Mouse (Mus musculus) heart, postnatal 0 days (tissue): Measurements from ENCODE around the gene Bpifb5. TPM values are rescaled to one million over a fixed set of nuclear protein-coding genes. Genes with fewer than 3 reads are reported as not detected.
"Not testable (repeated sequence)": the region's sequence is repeated elsewhere in the genome, so short reads cannot be mapped to it uniquely, and the experiment has no call there.

Experiments used
- ATAC-seq: fragments of 200-750 bp; cut with Nextera tagmentation; 2 replicates; pipeline ENCODE4 v1.8.0; 2017; ENCODE audit warnings: low read depth, moderate number of reproducible peaks, moderate library complexity; ENCODE audit not compliant: insufficient read depth
- DNase-seq: peaks from one replicate; pipeline ENCODE4 v3.0.0-alpha.2; 2016; ENCODE audit warnings: low spot score
- H3K27ac ChIP-seq: fragments of 300-500 bp; sonication (generic); 2 replicates; pipeline ENCODE4 v1.5.1; 2014; ENCODE audit warnings: low read depth, mild to moderate bottlenecking
- H3K27me3 ChIP-seq: fragments of 300-500 bp; sonication (generic); 2 replicates; pipeline ENCODE4 v1.6.1; 2014; ENCODE audit warnings: low read length, mixed read lengths; ENCODE audit not compliant: control insufficient read depth, insufficient read depth
- H3K36me3 ChIP-seq: fragments of 300-500 bp; sonication (generic); replicated peaks from 2 replicates; pipeline ENCODE4 v1.6.1; 2014; ENCODE audit warnings: low read length, mixed read lengths; ENCODE audit not compliant: control insufficient read depth, insufficient read depth
- H3K4me1 ChIP-seq: fragments of 300-500 bp; sonication (generic); 2 replicates; pipeline ENCODE4 v1.6.1; 2014; ENCODE audit warnings: antibody characterized with exemption; ENCODE audit not compliant: control insufficient read depth, insufficient read depth
- H3K4me2 ChIP-seq: fragments of 300-500 bp; sonication (generic); 2 replicates; pipeline ENCODE4 v1.6.1; 2014; ENCODE audit warnings: low read depth, mild to moderate bottlenecking, low read length, moderate library complexity
- H3K4me3 ChIP-seq: fragments of 300-500 bp; sonication (generic); 2 replicates; pipeline ENCODE4 v1.5.1; 2014; ENCODE audit warnings: low read depth, low read length
- H3K9ac ChIP-seq: fragments of 300-500 bp; sonication (generic); replicated peaks from 2 replicates; pipeline ENCODE4 v1.6.1; 2014; ENCODE audit warnings: low read depth, low read length, mixed read lengths
- H3K9me3 ChIP-seq: fragments of 300-500 bp; sonication (generic); replicated peaks from 2 replicates; pipeline ENCODE4 v1.6.1; 2016; ENCODE audit warnings: low read length; ENCODE audit not compliant: control insufficient read depth
- CTCF ChIP-seq: IDR thresholded peaks from 2 replicates; pipeline ENCODE4 v1.5.1; 2016; ENCODE audit warnings: antibody characterized with exemption, control low read depth, low read depth
- EP300 ChIP-seq: IDR thresholded peaks from 2 replicates; pipeline ENCODE4 v1.6.1; 2016; ENCODE audit warnings: antibody characterized with exemption, low read depth
- WGBS: fragments of 180-500 bp; shearing (Covaris S2); extraction: QIAGEN DNeasy Blood & Tissue Kit; methylation state at CpG from one replicate; pipeline ENCODE4 v1.1.7; 2014; 5-methylcytosine and 5-hydroxymethylcytosine counted together
- polyA plus RNA-seq: library from polyadenylated mRNA; unstranded; fragments of >200 nt; fragmentation: Nextera tagmentation; extraction: Ambion mirVana; gene quantifications from 2 replicates; pipeline ENCODE4 v1.2.1, GENCODE M21; 2015
- total RNA-seq: library from RNA; depleted of rRNA; stranded (reverse); fragments of >200 nt; gene quantifications from 2 replicates; pipeline ENCODE4 v1.2.3, GENCODE M21; 2014; ENCODE audit warnings: low replicate concordance

Bpifb5 gene
- total and polyA plus RNA-seq, 2 experiments from 2014 or later, result 0.18 TPM; not detected in 1

- WGBS, result 71% methylated on average over 6 of the region's 6 CpGs
- Histone ChIP-seq H3K4me3 (no peak overlapping the region), H3K9me3 (no peaks in the 10 kb centered on the region), H3K4me2 (no peak overlapping the region), H3K9ac (no peak overlapping the region), H3K36me3 (no peaks in the 10 kb centered on the region), H3K4me1 (no peaks in the 10 kb centered on the region), H3K27ac (no peak overlapping the region), H3K27me3 (no peaks in the 10 kb centered on the region)
- no peak for TF ChIP-seq CTCF
- TF ChIP-seq EP300, result no peak
- DNase-seq (no peak), ATAC-seq (no peak)
Measured at GRCm38 (mm10) chr2:154240771-154241170, 17.2 kb downstream of the Bpifb5 start.

- not testable (repeated sequence) for H3K27me3 ChIP-seq, H3K36me3 ChIP-seq, DNase-seq, H3K4me1 ChIP-seq, ATAC-seq, H3K9ac ChIP-seq, H3K27ac ChIP-seq, H3K4me2 ChIP-seq, H3K9me3 ChIP-seq, H3K4me3 ChIP-seq
- WGBS, result 92% methylated on average over 10 of the region's 12 CpGs
Measured at GRCm38 (mm10) chr2:154242726-154243125, 19.2 kb downstream of the Bpifb5 start.

- Histone ChIP-seq H3K4me3 (no peak overlapping the region), H3K36me3 (no peaks in the 10 kb centered on the region), H3K9me3 (no peaks in the 10 kb centered on the region), H3K4me1 (no peaks in the 10 kb centered on the region), H3K27ac (no peak overlapping the region), H3K9ac (no peak overlapping the region), H3K4me2 (no peak overlapping the region), H3K27me3 (no peaks in the 10 kb centered on the region)
- ATAC-seq (no peak), DNase-seq (no peak)
- TF ChIP-seq EP300 (no peak), CTCF (no peak)
- 88% methylated on average over 10 of the region's 10 CpGs for WGBS
Measured at GRCm38 (mm10) chr2:154243356-154244036, 20.0 kb downstream of the Bpifb5 start.

- Histone ChIP-seq H3K4me2 (no peak overlapping the region), H3K36me3 (no peaks in the 10 kb centered on the region), H3K9ac (no peak overlapping the region), H3K4me1 (no peaks in the 10 kb centered on the region), H3K27ac (no peak overlapping the region), H3K4me3 (no peak overlapping the region), H3K27me3 (no peaks in the 10 kb centered on the region), H3K9me3 (no peaks in the 10 kb centered on the region)
- 87% methylated on average over 5 of the region's 5 CpGs for whole genome bisulfite sequencing
- DNase-seq (no peak), ATAC-seq (no peak)
- no peak for TF ChIP-seq EP300
- TF ChIP-seq CTCF, result no peak
Measured at GRCm38 (mm10) chr2:154245322-154245721, 21.8 kb downstream of the Bpifb5 start.

DNA sequence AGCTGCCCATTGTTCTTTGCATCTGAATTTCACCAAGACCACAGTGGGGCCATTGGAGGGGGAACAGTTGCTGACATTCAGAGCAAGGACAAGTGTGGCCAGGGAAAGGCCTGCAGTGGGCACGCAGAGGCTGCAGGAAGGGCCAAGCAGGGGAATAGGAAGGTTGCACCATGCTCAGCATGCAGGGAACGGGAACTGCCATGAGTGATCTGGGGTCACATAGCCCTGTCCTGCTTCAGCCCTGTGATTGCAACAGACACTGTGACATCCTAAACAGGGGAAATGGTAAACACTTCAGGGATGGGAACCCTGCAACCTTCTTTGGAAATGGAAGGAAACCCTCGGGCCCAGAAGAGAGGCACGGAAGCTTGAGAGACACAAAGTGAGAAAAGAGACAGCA, 31.7 kb downstream of the Bpifb5 start:
- not testable (repeated sequence) for H3K4me3 ChIP-seq, H3K4me1 ChIP-seq, H3K27me3 ChIP-seq, H3K27ac ChIP-seq, H3K9ac ChIP-seq, DNase-seq, H3K4me2 ChIP-seq, H3K9me3 ChIP-seq, ATAC-seq, H3K36me3 ChIP-seq
- 70% methylated on average over 2 of the region's 4 CpGs for WGBS

- H3K4me2 ChIP-seq, result no peak overlapping the region
- ATAC-seq (no peak), DNase-seq (no peak)
- H3K27me3 ChIP-seq, result no peaks in the 10 kb centered on the region
- H3K4me1 ChIP-seq, result no peaks in the 10 kb centered on the region
- H3K9me3 ChIP-seq, result no peaks in the 10 kb centered on the region
- WGBS, result 75% methylated on average over 4 of the region's 4 CpGs
- H3K9ac ChIP-seq, result no peak overlapping the region
- H3K36me3 ChIP-seq, result no peaks in the 10 kb centered on the region
- no peak overlapping the region for H3K4me3 ChIP-seq
- TF ChIP-seq EP300 (no peak), CTCF (no peak)
- no peak overlapping the region for H3K27ac ChIP-seq
Measured at GRCm38 (mm10) chr2:154255770-154256169, 32.2 kb downstream of the Bpifb5 start.

DNA sequence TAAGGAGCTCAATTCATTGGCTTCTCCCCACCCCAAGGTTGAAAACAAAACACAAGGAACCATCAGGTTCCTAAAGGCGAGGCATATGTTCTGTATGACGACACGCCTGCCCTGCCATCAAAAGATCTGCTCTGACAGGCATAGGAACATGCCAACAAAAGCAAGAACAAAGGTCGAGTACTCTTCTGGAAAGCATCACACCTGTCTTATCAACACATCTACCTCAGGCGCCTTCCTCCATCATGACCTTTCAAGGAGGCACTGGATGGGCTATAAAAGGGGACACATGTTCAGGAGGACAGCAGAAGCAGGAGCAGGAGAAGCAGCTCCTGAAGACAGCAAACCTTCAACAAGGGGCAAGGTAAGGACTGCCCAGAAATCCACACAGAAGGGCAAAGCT, 34.0 kb downstream of the Bpifb5 start, which contains the start of gene Bpifb9a:
Bpifb9a (plus strand) TSS at position 301 of the 400 bp plus-strand sequence.
- DNase-seq, H3K4me1 ChIP-seq, H3K27me3 ChIP-seq, H3K9ac ChIP-seq, H3K27ac ChIP-seq, ATAC-seq, H3K4me2 ChIP-seq, H3K36me3 ChIP-seq, H3K4me3 ChIP-seq, H3K9me3 ChIP-seq: not testable (repeated sequence)
- 70% methylated on average over 5 of the region's 5 CpGs for WGBS

DNA sequence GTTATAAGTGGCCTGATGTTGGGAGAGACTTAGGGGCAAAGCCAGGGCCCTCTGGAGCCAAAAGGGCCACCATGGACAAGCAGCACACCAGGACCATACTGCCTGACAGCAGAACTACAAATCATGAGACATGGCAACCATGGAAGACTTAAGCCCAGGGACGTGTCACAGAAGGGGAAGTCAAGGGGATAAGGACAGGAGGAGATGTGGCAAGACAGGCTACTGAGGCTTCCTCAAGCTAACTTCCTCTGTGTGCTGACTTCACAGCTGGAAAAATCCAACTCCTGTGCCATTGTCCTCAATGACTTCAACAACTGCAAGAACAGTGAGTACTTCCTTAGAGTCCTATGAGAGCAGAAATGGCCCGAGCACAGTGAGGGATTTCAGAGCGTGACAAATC, 40.9 kb downstream of the Bpifb5 start:
- not testable (repeated sequence) for H3K27ac ChIP-seq, H3K9me3 ChIP-seq, H3K9ac ChIP-seq, H3K36me3 ChIP-seq, H3K4me1 ChIP-seq, H3K4me2 ChIP-seq, ATAC-seq, H3K27me3 ChIP-seq, H3K4me3 ChIP-seq, DNase-seq
- 68% methylated on average over 2 of the region's 3 CpGs for WGBS
